Mouse (Mus musculus): Measurements from ENCODE around the gene Aspm. TPM values are rescaled to one million over a fixed set of nuclear protein-coding genes. Genes with fewer than 3 reads are reported as not detected.

Gene Aspm
- polyA plus RNA-seq, 1 experiment from 2014 or later: 21.4 TPM

Other genes starting within 250 kb of the Aspm start
- 1.2 and 1.9 TPM in 2 replicates for gene Crb1, start 77.7 kb upstream of the Aspm start, polyA plus RNA-seq (2016; fragmentation: Nextera tagmentation; extraction: Ambion mirVana)
- 10.6 and 13.6 TPM in 2 replicates for gene Zbtb41, start 32.5 kb upstream of the Aspm start, polyA plus RNA-seq (2016; fragmentation: Nextera tagmentation; extraction: Ambion mirVana)
- gene F13b, start 46.9 kb downstream of the Aspm start, polyA plus RNA-seq (2016; fragmentation: Nextera tagmentation; extraction: Ambion mirVana): not detected in 2 replicates
- 0.06 TPM in 1 of 2 replicates, not detected in the other for gene Cfhr1, start 105.5 kb downstream of the Aspm start, polyA plus RNA-seq (2016; fragmentation: Nextera tagmentation; extraction: Ambion mirVana)